11 mouse cellular contexts compared by ENCODE assay signal in the genomic region with DNA sequence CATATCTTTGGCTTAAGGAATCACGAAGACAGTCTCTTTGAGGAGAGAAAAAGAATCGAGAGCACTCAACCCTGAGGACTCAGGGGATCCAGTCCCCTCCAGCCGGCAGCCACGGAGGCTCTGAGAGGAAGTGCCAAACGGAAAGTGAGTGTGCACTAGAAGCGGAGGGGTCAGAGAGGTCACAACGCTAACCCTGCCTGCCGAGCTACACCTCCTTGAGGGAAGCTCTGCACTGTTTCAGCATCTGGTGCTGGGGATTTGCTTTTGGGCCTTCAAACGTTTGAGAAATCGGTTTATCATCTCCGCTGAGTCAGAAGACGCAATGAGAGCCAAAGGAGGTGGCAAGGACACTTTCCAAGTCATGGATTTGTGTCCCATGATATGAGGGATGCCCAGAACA. TPM values are rescaled to one million over a fixed set of nuclear protein-coding genes. Genes with fewer than 3 reads are reported as not detected.
A peak's percentile ranks its signal among the peaks of the same experiment; 100 is the strongest.
DNase-seq lines count a peak whose midpoint lies in the region; ATAC-seq and TF ChIP-seq lines count a peak whose summit lies in the region.
"Had no signal": no experiment of that assay in that cellular context is flagged by ENCODE, and none has a peak within 500 bp of the region (broad histone marks: within the 10 kb centered on the region; RNA-seq: fewer than 3 reads in every experiment).

No protein-coding gene starts in this region.

- 0 out of 2 replicates have a peak overlapping the region, but pooled peaks have one; percentile 16 for H3K27ac ChIP-seq in liver, postnatal 0 days (ENCODE audit: low read depth)
- no peak overlapping the region for H3K27ac ChIP-seq in liver, embryonic 12.5 days
- H3K27ac ChIP-seq in limb, embryonic 10.5 days, result 0 out of 2 replicates have a peak overlapping the region, but pooled peaks have one; percentile 50
- H3K27ac ChIP-seq: forebrain, embryonic 12.5 days; hindbrain, embryonic 15.5 days had no signal

- intact Hi-C loops in heart, postnatal 14 days (cut with DNase I), result no loop called here

- no peaks in the 10 kb centered on the region for H3K27me3 ChIP-seq in liver, postnatal 0 days (ENCODE audit: insufficient read depth, low read length)
- H3K27me3 ChIP-seq in liver, embryonic 12.5 days (replicated peaks), result no peaks in the 10 kb centered on the region
- H3K27me3 ChIP-seq in limb, embryonic 10.5 days (ENCODE audit: low read depth, poor library complexity, severe bottlenecking), result no peaks in the 10 kb centered on the region
- H3K27me3 ChIP-seq: forebrain, embryonic 12.5 days; hindbrain, embryonic 15.5 days had no signal

- WGBS in liver, postnatal 0 days (ENCODE audit: insufficient replicate concordance), result 18% methylated on average over 12 of the region's 12 CpGs
- 19% methylated on average over 12 of the region's 12 CpGs for WGBS in liver, embryonic 12.5 days (ENCODE audit: insufficient replicate concordance)
- 21% methylated on average over 12 of the region's 12 CpGs for WGBS in limb, embryonic 10.5 days

- H3K36me3 ChIP-seq in liver, postnatal 0 days (replicated peaks; ENCODE audit: insufficient read depth, low read length), result no peaks in the 10 kb centered on the region
- H3K36me3 ChIP-seq in liver, embryonic 12.5 days, result no peaks in the 10 kb centered on the region
- peaks cover 35% of the 10 kb centered on the region for H3K36me3 ChIP-seq in limb, embryonic 10.5 days
- H3K36me3 ChIP-seq: forebrain, embryonic 12.5 days; hindbrain, embryonic 15.5 days had no signal

- no peak overlapping the region for H3K4me3 ChIP-seq in liver, postnatal 0 days (ENCODE audit: low read depth, low read length)
- no peak overlapping the region for H3K4me3 ChIP-seq in liver, embryonic 12.5 days
- no peak overlapping the region for H3K4me3 ChIP-seq in limb, embryonic 10.5 days
- H3K4me3 ChIP-seq: forebrain, embryonic 12.5 days; hindbrain, embryonic 15.5 days had no signal

- no peak overlapping the region for H3K4me2 ChIP-seq in liver, postnatal 0 days (ENCODE audit: low read depth, low read length)
- H3K4me2 ChIP-seq in liver, embryonic 12.5 days, result no peak overlapping the region; the same call in 1 of the 2 replicates
- H3K4me2 ChIP-seq: forebrain, embryonic 12.5 days; hindbrain, embryonic 15.5 days had no signal

- peak; percentile 48 for DNase-seq in liver, postnatal 0 days
- DNase-seq in adrenal gland, postnatal 14 days, result peak; percentile 48
- DNase-seq in limb, embryonic 10.5 days (ENCODE audit: low spot score), result peak; percentile 57
- DNase-seq in cerebellum, postnatal 10 days, result no peak
- no peak for DNase-seq in urinary bladder, postnatal 36 days (ENCODE audit: low spot score in 2 of 2)
- no peak for DNase-seq in heart, postnatal 14 days
- DNase-seq: cerebellum, adult 9-10 months had no signal

- no peak for TF ChIP-seq EP300 in liver, postnatal 0 days (IDR thresholded peaks at IDR 0.05; ENCODE audit: low read depth)

- no peak for TF ChIP-seq CTCF in liver, postnatal 0 days (IDR thresholded peaks at IDR 0.05; ENCODE audit: low read depth)

- peak; percentile 49; the same call in 1 of the 2 replicates for ATAC-seq in liver, postnatal 0 days
- no peak for ATAC-seq in liver, embryonic 12.5 days
- peak; percentile 47 for ATAC-seq in CD4-positive, CD25-positive, alpha-beta regulatory T cell, adult 4 months

- no peaks in the 10 kb centered on the region; the same call in 1 of the 2 replicates for H3K9me3 ChIP-seq in liver, postnatal 0 days (ENCODE audit: low read length)
- H3K9me3 ChIP-seq in liver, embryonic 12.5 days (replicated peaks), result no peaks in the 10 kb centered on the region
- no peaks in the 10 kb centered on the region; the same call in 1 of the 2 replicates for H3K9me3 ChIP-seq in limb, embryonic 10.5 days (replicated peaks)
- H3K9me3 ChIP-seq: hindbrain, embryonic 15.5 days had no signal

- no peak overlapping the region for H3K9ac ChIP-seq in liver, postnatal 0 days (replicated peaks)
- no peak overlapping the region for H3K9ac ChIP-seq in liver, embryonic 12.5 days
- H3K9ac ChIP-seq: forebrain, embryonic 12.5 days; hindbrain, embryonic 15.5 days had no signal

- peaks cover 15% of the 10 kb centered on the region for H3K4me1 ChIP-seq in liver, postnatal 0 days (ENCODE audit: insufficient read depth)
- peaks cover 18% of the 10 kb centered on the region for H3K4me1 ChIP-seq in liver, embryonic 12.5 days
- H3K4me1 ChIP-seq in limb, embryonic 10.5 days, result peaks cover 51% of the 10 kb centered on the region

RNA-seq across cellular contexts. Expression of gene Tcf7l1, which starts 53.8 kb away (rescaled TPM):
- polyA plus RNA-seq in liver, postnatal 0 days (2015; fragmentation: Nextera tagmentation; extraction: Ambion mirVana), result 5.7 and 5.8 TPM in 2 replicates
- polyA plus RNA-seq in liver, embryonic 12.5 days (2016; fragmentation: Nextera tagmentation; extraction: Ambion mirVana), result 6.7 and 7.8 TPM in 2 replicates
- polyA plus RNA-seq in CD4-positive, CD25-positive, alpha-beta regulatory T cell, adult 4 months (2017; shearing (Covaris generic)), result 1 to 10 TPM; 2.0 to 2.3 TPM
- total RNA-seq in adrenal gland, postnatal 14 days (2021), result 18.2 and 21.4 TPM in 2 replicates
- polyA plus RNA-seq in limb, embryonic 10.5 days (2016; fragmentation: Nextera tagmentation; extraction: Ambion mirVana), result 36.3 and 40.0 TPM in 2 replicates
- total RNA-seq in heart, postnatal 14 days (2021), result 10 to 100 TPM; 15.0 to 17.8 TPM

Comparison
In these comparisons a context has a peak if more than half of its experiments do, and no peak if none do; other contexts are left out.
1. DNase-seq: peak in liver, postnatal 0 days (single experiment), adrenal gland, postnatal 14 days (single experiment) and limb, embryonic 10.5 days (single experiment); none in cerebellum, postnatal 10 days (0 of 2), urinary bladder, postnatal 36 days (0 of 2) and heart, postnatal 14 days (0 of 2).